Mouse (Mus musculus) forebrain, postnatal 0 days (tissue): ENCODE results near the gene Col13a1. TPM values are rescaled to one million over a fixed set of nuclear protein-coding genes. Genes with fewer than 3 reads are reported as not detected.

Source experiments
- ATAC-seq: fragments of 200-750 bp; cut with Nextera tagmentation; 2 replicates; pipeline ENCODE4 v1.8.0; 2017; ENCODE audit warnings: mild to moderate bottlenecking, moderate library complexity
- DNase-seq: peaks from one replicate; pipeline ENCODE4 v3.0.0-alpha.2; 2015
- H3K27ac ChIP-seq: fragments of 300-500 bp; sonication (generic); 2 replicates; pipeline ENCODE4 v1.5.1; 2014; ENCODE audit warnings: low read depth, mild to moderate bottlenecking, antibody characterized with exemption, low read length, moderate library complexity, mixed read lengths
- H3K27me3 ChIP-seq: fragments of 300-500 bp; sonication (generic); 2 replicates; pipeline ENCODE4 v1.6.1; 2014; ENCODE audit warnings: mild to moderate bottlenecking, low read length, mixed read lengths; ENCODE audit not compliant: insufficient read depth
- H3K36me3 ChIP-seq: fragments of 300-500 bp; sonication (generic); 2 replicates; pipeline ENCODE4 v1.6.1; 2014; ENCODE audit warnings: mild to moderate bottlenecking, moderate library complexity; ENCODE audit not compliant: insufficient read depth
- H3K4me1 ChIP-seq: fragments of 300-500 bp; sonication (generic); 2 replicates; pipeline ENCODE4 v1.6.1; 2014; ENCODE audit warnings: antibody characterized with exemption; ENCODE audit not compliant: insufficient read depth
- H3K4me2 ChIP-seq: fragments of 300-500 bp; sonication (generic); 2 replicates; pipeline ENCODE4 v1.6.1; 2014; ENCODE audit warnings: low read depth, mild to moderate bottlenecking, moderate library complexity
- H3K4me3 ChIP-seq: fragments of 300-500 bp; sonication (generic); 2 replicates; pipeline ENCODE4 v1.5.1; 2014; ENCODE audit warnings: low read depth, low read length, mixed read lengths
- H3K9ac ChIP-seq: fragments of 300-500 bp; sonication (generic); 2 replicates; pipeline ENCODE4 v1.6.1; 2014; ENCODE audit warnings: mild to moderate bottlenecking
- H3K9me3 ChIP-seq: fragments of 300-500 bp; sonication (generic); 2 replicates; pipeline ENCODE4 v1.6.1; 2016; ENCODE audit warnings: low read length
- CTCF ChIP-seq: sonication (generic); IDR thresholded peaks from 2 replicates; pipeline ENCODE4 v1.5.1; 2016; ENCODE audit warnings: antibody characterized with exemption, control low read depth, low read depth
- WGBS: fragments of 180-500 bp; shearing (Covaris S2); extraction: QIAGEN DNeasy Blood & Tissue Kit; methylation state at CpG from one replicate; pipeline ENCODE4 v1.1.7; 2014; 5-methylcytosine and 5-hydroxymethylcytosine counted together
- polyA plus RNA-seq: library from polyadenylated mRNA; unstranded; fragments of >200 nt; fragmentation: Nextera tagmentation; extraction: Ambion mirVana; gene quantifications from 2 replicates; pipeline ENCODE4 v1.2.1, GENCODE M21; 2015
- total RNA-seq: library from RNA; depleted of rRNA; stranded (reverse); fragments of >200 nt; gene quantifications from 2 replicates; pipeline ENCODE4 v1.2.3, GENCODE M21; 2014

Gene Col13a1
- total and polyA plus RNA-seq, 2 experiments from 2014 or later, result 1.1 to 3.7 TPM

DNA sequence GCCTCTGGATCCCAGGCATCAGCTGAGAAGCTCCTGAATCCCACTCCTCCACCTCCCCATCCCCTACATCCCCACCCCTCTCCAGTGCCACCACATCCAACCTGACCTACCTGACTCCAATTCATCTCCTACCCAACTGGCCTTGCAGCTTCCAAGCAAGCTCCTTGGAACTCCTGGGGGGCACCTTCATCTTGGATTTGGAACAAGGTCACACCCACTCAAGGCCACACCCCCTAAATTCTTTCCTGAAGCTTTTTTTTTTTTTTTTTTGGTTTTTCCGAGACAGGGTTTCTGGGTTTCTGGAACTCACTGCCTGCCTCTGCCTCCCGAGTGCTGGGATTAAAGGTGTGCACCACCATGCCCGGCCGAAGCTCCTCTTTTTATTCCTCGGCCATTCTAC lies 34.3 kb upstream of the Col13a1 start:
- TF ChIP-seq CTCF, result no peak
- no peaks in the 10 kb centered on the region for H3K27me3 ChIP-seq
- DNase-seq (no peak), ATAC-seq (no peak)
- no peaks in the 10 kb centered on the region for H3K4me1 ChIP-seq
- no peak overlapping the region for H3K9ac ChIP-seq
- H3K9me3 ChIP-seq, result peaks cover 4% of the 10 kb centered on the region; the same call in 1 of the 2 replicates
- H3K27ac ChIP-seq, result no peak overlapping the region
- H3K4me2 ChIP-seq, result no peak overlapping the region
- WGBS, result 88% methylated on average over 5 of the region's 5 CpGs
- no peak overlapping the region for H3K4me3 ChIP-seq
- H3K36me3 ChIP-seq, result no peaks in the 10 kb centered on the region

DNA sequence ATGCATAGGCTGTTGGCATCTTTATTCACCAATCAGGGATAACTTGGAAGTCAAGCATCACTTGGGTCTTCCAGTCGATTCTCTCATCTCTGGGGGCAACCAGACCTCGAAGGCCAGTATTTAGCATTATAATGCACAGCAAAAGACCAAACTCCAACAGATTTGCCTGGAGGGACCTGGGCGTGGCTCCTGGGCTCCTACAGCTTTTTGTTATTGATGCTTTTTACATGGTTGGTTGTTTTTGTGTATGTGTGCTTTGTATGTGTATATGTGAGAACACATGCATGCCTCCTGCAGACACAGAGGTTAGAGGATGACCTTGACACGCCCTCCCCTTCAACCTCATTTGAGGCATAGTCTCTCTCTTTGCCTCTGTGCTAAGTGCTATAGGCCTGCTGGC lies 33.5 kb upstream of the Col13a1 start:
- H3K9ac ChIP-seq, result no peak overlapping the region
- no peak overlapping the region for H3K4me2 ChIP-seq
- H3K27ac ChIP-seq, result no peak overlapping the region
- ATAC-seq, result no peak
- no peaks in the 10 kb centered on the region for H3K36me3 ChIP-seq
- H3K4me1 ChIP-seq, result no peaks in the 10 kb centered on the region
- no peaks in the 10 kb centered on the region for H3K27me3 ChIP-seq
- TF ChIP-seq CTCF, result no peak
- DNase-seq, result no peak
- H3K4me3 ChIP-seq, result no peak overlapping the region
- H3K9me3 ChIP-seq, result peaks cover 4% of the 10 kb centered on the region; the same call in 1 of the 2 replicates
- 72% methylated on average over 4 of the region's 4 CpGs for WGBS

GRCm38 (mm10) chr10:62009981-62010500 lies 31.1 kb upstream of the Col13a1 start:
- Histone ChIP-seq H3K27ac (no peak overlapping the region), H3K27me3 (no peaks in the 10 kb centered on the region), H3K4me2 (no peak overlapping the region), H3K4me3 (no peak overlapping the region), H3K9ac (no peak overlapping the region), H3K4me1 (no peaks in the 10 kb centered on the region), H3K36me3 (no peaks in the 10 kb centered on the region), H3K9me3 (no peaks in the 10 kb centered on the region)
- DNase-seq (no peak), ATAC-seq (no peak)
- TF ChIP-seq CTCF, result no peak
- WGBS, result 85% methylated on average over 6 of the region's 6 CpGs

GRCm38 (mm10) chr10:62007958-62008357 lies 29.1 kb upstream of the Col13a1 start:
- no peak for TF ChIP-seq CTCF
- no peaks in the 10 kb centered on the region for H3K36me3 ChIP-seq
- 68% methylated on average over 4 of the region's 4 CpGs for WGBS
- H3K27me3 ChIP-seq, result no peaks in the 10 kb centered on the region
- no peak overlapping the region for H3K4me2 ChIP-seq
- H3K27ac ChIP-seq, result no peak overlapping the region
- no peak for DNase-seq
- no peak overlapping the region for H3K9ac ChIP-seq
- no peaks in the 10 kb centered on the region for H3K4me1 ChIP-seq
- no peaks in the 10 kb centered on the region for H3K9me3 ChIP-seq
- ATAC-seq, result no peak
- H3K4me3 ChIP-seq, result no peak overlapping the region

GRCm38 (mm10) chr10:62006371-62006770 lies 27.5 kb upstream of the Col13a1 start:
- Histone ChIP-seq H3K27ac (no peak overlapping the region), H3K9ac (no peak overlapping the region), H3K4me2 (no peak overlapping the region), H3K36me3 (no peaks in the 10 kb centered on the region), H3K4me1 (no peaks in the 10 kb centered on the region), H3K27me3 (no peaks in the 10 kb centered on the region), H3K4me3 (no peak overlapping the region), H3K9me3 (no peaks in the 10 kb centered on the region)
- no peak for TF ChIP-seq CTCF
- DNase-seq, result no peak
- ATAC-seq, result no peak
- WGBS, result 25% methylated on average over 8 of the region's 8 CpGs

DNA sequence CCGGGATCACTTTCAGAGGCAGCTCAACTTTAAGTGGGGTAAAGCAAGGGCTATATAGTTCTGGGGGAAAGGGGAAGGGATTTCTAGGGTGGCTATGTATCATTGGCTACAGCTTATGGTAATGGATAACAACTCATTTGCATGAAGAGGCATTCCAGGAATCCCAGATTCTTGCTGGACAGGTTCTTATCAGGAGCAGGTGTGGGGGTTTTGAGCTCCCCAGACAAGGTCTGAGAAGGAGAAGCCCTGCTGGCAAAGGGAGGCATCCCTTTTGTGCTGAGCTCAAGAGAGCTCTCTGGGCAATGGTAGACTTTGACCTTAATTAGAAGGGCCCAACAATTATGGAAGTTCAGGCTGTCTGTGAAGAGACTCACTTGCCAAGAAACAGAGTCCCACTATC lies 21.3 kb upstream of the Col13a1 start:
- DNase-seq, result no peak
- Histone ChIP-seq H3K9me3 (0 out of 2 replicates have a peak, but pooled peaks cover 4% of the 10 kb centered on the region), H3K9ac (no peak overlapping the region), H3K36me3 (no peaks in the 10 kb centered on the region), H3K4me2 (no peak overlapping the region), H3K4me3 (no peak overlapping the region), H3K27ac (no peak overlapping the region), H3K4me1 (no peaks in the 10 kb centered on the region), H3K27me3 (no peaks in the 10 kb centered on the region)
- 97% methylated on average over 1 of the region's 1 CpGs for WGBS
- no peak for TF ChIP-seq CTCF
- no peak for ATAC-seq

DNA sequence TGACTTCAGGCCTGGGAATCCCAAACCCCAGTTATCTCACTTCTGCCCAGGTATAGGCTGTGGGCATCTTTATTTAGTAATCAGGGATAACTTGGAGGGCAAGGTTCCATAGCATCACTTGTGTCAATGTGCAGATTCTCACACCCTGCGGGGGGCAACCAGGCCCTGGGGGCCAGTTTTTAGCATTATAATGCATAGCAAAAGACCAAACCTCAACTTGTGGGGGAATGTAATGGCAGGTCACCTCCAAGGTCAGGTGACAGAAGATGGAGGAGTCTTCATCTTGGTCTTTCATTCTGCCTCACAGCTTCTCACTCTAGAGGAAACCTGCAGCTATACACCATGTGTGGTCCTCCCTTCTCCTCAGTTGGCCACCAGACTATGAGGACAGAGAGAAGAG lies 20.9 kb upstream of the Col13a1 start:
- no peak overlapping the region for H3K9ac ChIP-seq
- no peak for ATAC-seq

More for the DNA sequence above, 20.9 kb upstream of the Col13a1 start:
- Histone ChIP-seq H3K4me1 (no peaks in the 10 kb centered on the region), H3K4me3 (no peak overlapping the region), H3K27ac (no peak overlapping the region), H3K27me3 (no peaks in the 10 kb centered on the region), H3K9me3 (0 out of 2 replicates have a peak, but pooled peaks cover 4% of the 10 kb centered on the region), H3K36me3 (no peaks in the 10 kb centered on the region), H3K4me2 (no peak overlapping the region)
- TF ChIP-seq CTCF, result no peak
- DNase-seq, result no peak
- 85% methylated on average over 1 of the region's 1 CpGs for WGBS
